Mouse (Mus musculus): ENCODE measurements around the gene 9930022D16Rik. TPM values are rescaled to one million over a fixed set of nuclear protein-coding genes. Genes with fewer than 3 reads are reported as not detected.

9930022D16Rik gene
- polyA plus RNA-seq, 1 experiment = not detected

DNA sequence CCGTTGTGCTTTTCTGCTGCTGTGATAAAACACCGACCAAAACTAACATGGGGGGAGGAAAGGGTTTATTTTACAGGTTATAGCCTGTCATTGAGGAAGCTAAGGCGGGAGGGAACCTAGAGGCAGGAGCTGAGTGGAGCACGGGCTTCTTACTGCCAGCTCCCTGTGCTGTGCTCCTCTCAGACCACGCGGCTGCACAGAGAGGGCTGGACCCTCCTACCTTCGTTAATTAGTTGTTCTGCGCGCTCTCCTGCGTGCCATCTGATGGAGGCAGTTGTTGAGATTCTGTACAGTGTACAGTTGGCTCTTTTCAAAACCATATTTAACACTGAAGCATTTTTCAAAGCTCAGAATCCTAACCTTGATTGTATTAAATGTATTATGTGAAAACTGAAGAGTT lies 36.2 kb upstream of the 9930022D16Rik start:
- Histone ChIP-seq H3K4me3 (replicated peaks; ENCODE audit: control insufficient read depth, low read depth, low read length) (no peak overlapping the region), H3K27ac (ENCODE audit: control insufficient read depth, insufficient read depth, low read depth, low read length, poor library complexity) (no peak overlapping the region), H3K4me1 (ENCODE audit: control insufficient read depth, insufficient read depth, low read length) (peaks cover 10% of the 10 kb centered on the region)
- TF ChIP-seq POLR2A (IDR thresholded peaks at IDR 0.05; ENCODE audit: borderline replicate concordance, control insufficient read depth, low read depth, low read length) (no peak), CTCF (IDR thresholded peaks at IDR 0.05; ENCODE audit: control insufficient read depth, insufficient read depth, low read length) (no peak)
- WGBS = 23% methylated on average over 10 of the region's 10 CpGs

DNA sequence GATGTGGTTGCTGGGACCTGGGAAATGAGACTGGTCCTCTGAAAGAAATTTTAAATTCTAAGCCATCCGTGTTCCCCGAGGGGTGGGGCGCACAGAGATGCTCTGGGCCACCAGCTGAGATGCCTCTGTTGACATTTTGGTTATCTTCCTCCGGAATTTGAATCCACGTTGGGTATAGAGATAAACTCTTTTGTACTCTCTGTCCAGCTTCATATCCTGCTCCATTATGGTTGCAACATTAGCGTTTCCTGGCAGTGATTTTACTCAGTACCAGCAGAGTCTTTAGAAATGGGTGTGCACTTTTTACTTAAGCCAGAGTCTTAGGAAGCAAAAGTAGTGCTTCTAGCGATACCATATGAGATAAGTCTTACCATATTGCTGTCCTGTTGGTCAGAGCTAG lies 35.7 kb upstream of the 9930022D16Rik start:
- WGBS = 63% methylated on average over 7 of the region's 7 CpGs
- TF ChIP-seq POLR2A (IDR thresholded peaks at IDR 0.05; ENCODE audit: borderline replicate concordance, control insufficient read depth, low read depth, low read length) (no peak), CTCF (IDR thresholded peaks at IDR 0.05; ENCODE audit: control insufficient read depth, insufficient read depth, low read length) (no peak)
- Histone ChIP-seq H3K4me1 (ENCODE audit: control insufficient read depth, insufficient read depth, low read length) (peaks cover 10% of the 10 kb centered on the region), H3K4me3 (replicated peaks; ENCODE audit: control insufficient read depth, low read depth, low read length) (no peak overlapping the region), H3K27ac (ENCODE audit: control insufficient read depth, insufficient read depth, low read depth, low read length, poor library complexity) (no peak overlapping the region)

GRCm38 (mm10) chr11:109380662-109381061 lies 33.1 kb upstream of the 9930022D16Rik start:
- Histone ChIP-seq H3K4me3 (replicated peaks; ENCODE audit: control insufficient read depth, low read depth, low read length) (no peak overlapping the region), H3K27ac (ENCODE audit: control insufficient read depth, insufficient read depth, low read depth, low read length, poor library complexity) (no peak overlapping the region), H3K4me1 (ENCODE audit: control insufficient read depth, insufficient read depth, low read length) (peaks cover 7% of the 10 kb centered on the region)
- TF ChIP-seq POLR2A (IDR thresholded peaks at IDR 0.05; ENCODE audit: borderline replicate concordance, control insufficient read depth, low read depth, low read length) = no peak
- no peak for TF ChIP-seq CTCF (IDR thresholded peaks at IDR 0.05; ENCODE audit: control insufficient read depth, insufficient read depth, low read length)
- WGBS = 35% methylated on average over 5 of the region's 5 CpGs

DNA sequence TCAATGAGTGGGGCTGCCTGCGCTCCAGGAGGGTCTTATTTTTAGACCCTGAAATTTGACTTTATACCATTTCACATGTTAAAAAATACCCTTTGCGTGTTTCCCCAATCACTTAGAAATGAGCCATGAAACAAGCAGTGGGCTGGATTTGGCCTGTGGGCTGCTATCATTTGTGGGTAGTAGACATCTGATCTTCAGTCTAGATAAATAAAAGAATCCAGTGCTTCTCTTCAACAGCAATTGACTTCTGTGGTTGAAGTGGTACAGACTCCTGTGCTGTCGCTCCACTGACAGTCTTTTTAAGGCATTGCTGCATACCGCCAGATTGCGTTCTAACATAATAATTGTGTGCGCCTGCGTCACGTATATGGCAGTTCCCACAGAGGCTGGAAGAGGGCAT lies 28.4 kb upstream of the 9930022D16Rik start:
- 84% methylated on average over 8 of the region's 8 CpGs for WGBS
- Histone ChIP-seq H3K27ac (ENCODE audit: control insufficient read depth, insufficient read depth, low read depth, low read length, poor library complexity) (no peak overlapping the region), H3K4me1 (ENCODE audit: control insufficient read depth, insufficient read depth, low read length) (no peaks in the 10 kb centered on the region; the same call in 1 of the 2 replicates), H3K4me3 (replicated peaks; ENCODE audit: control insufficient read depth, low read depth, low read length) (no peak overlapping the region)
- no peak for TF ChIP-seq CTCF (IDR thresholded peaks at IDR 0.05; ENCODE audit: control insufficient read depth, insufficient read depth, low read length)
- TF ChIP-seq POLR2A (IDR thresholded peaks at IDR 0.05; ENCODE audit: borderline replicate concordance, control insufficient read depth, low read depth, low read length) = no peak

GRCm38 (mm10) chr11:109389046-109389445 lies 24.7 kb upstream of the 9930022D16Rik start:
- no peaks in the 10 kb centered on the region for H3K4me1 ChIP-seq (ENCODE audit: control insufficient read depth, insufficient read depth, low read length)
- no peak for TF ChIP-seq POLR2A (IDR thresholded peaks at IDR 0.05; ENCODE audit: borderline replicate concordance, control insufficient read depth, low read depth, low read length)
- TF ChIP-seq CTCF (IDR thresholded peaks at IDR 0.05; ENCODE audit: control insufficient read depth, insufficient read depth, low read length) = no peak
- no peak overlapping the region for H3K27ac ChIP-seq (ENCODE audit: control insufficient read depth, insufficient read depth, low read depth, low read length, poor library complexity)
- 85% methylated on average over 5 of the region's 5 CpGs for WGBS
- H3K4me3 ChIP-seq (replicated peaks; ENCODE audit: control insufficient read depth, low read depth, low read length) = no peak overlapping the region

- 93% methylated on average over 7 of the region's 7 CpGs for WGBS
- no peak for TF ChIP-seq CTCF (IDR thresholded peaks at IDR 0.05; ENCODE audit: control insufficient read depth, insufficient read depth, low read length)
- H3K4me3 ChIP-seq (replicated peaks; ENCODE audit: control insufficient read depth, low read depth, low read length) = no peak overlapping the region
- H3K27ac ChIP-seq (ENCODE audit: control insufficient read depth, insufficient read depth, low read depth, low read length, poor library complexity) = no peak overlapping the region
- H3K4me1 ChIP-seq (ENCODE audit: control insufficient read depth, insufficient read depth, low read length) = no peaks in the 10 kb centered on the region
These were observed 22.5 kb upstream of the 9930022D16Rik start for GRCm38 (mm10) chr11:109391200-109391599.

GRCm38 (mm10) chr11:109391760-109392159 lies 22.0 kb upstream of the 9930022D16Rik start:
- TF ChIP-seq CTCF (IDR thresholded peaks at IDR 0.05; ENCODE audit: control insufficient read depth, insufficient read depth, low read length) = no peak
- TF ChIP-seq POLR2A (IDR thresholded peaks at IDR 0.05; ENCODE audit: borderline replicate concordance, control insufficient read depth, low read depth, low read length) = no peak
- Histone ChIP-seq H3K4me3 (replicated peaks; ENCODE audit: control insufficient read depth, low read depth, low read length) (no peak overlapping the region), H3K27ac (ENCODE audit: control insufficient read depth, insufficient read depth, low read depth, low read length, poor library complexity) (no peak overlapping the region), H3K4me1 (ENCODE audit: control insufficient read depth, insufficient read depth, low read length) (no peaks in the 10 kb centered on the region)
- 83% methylated on average over 7 of the region's 7 CpGs for WGBS

GRCm38 (mm10) chr11:109392601-109393000 lies 21.1 kb upstream of the 9930022D16Rik start:
- Histone ChIP-seq H3K4me3 (replicated peaks; ENCODE audit: control insufficient read depth, low read depth, low read length) (no peak overlapping the region), H3K4me1 (ENCODE audit: control insufficient read depth, insufficient read depth, low read length) (no peaks in the 10 kb centered on the region), H3K27ac (ENCODE audit: control insufficient read depth, insufficient read depth, low read depth, low read length, poor library complexity) (no peak overlapping the region)
- 90% methylated on average over 9 of the region's 9 CpGs for WGBS
- TF ChIP-seq CTCF (IDR thresholded peaks at IDR 0.05; ENCODE audit: control insufficient read depth, insufficient read depth, low read length) (no peak), POLR2A (IDR thresholded peaks at IDR 0.05; ENCODE audit: borderline replicate concordance, control insufficient read depth, low read depth, low read length) (no peak)

DNA sequence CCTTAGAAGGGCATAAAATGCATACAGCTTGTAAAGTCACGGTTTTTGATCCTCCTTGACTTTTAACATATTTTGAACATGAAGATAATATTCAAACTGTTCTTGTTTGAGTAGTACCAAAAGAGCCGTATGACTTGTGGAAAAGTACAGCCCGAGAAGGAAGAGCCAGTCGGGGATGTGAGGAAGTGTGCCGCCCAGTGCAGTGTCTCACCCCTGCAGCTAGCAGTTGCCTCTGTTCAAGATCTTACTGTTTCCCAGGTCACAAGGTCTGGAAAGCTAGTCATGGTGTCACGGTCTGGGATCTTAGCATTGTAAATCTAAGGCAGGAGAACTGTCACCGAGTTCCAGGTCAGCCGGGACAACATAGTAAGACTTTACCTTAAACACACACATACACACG lies 19.0 kb upstream of the 9930022D16Rik start:
- 84% methylated on average over 9 of the region's 9 CpGs for WGBS
- no peak for TF ChIP-seq CTCF (IDR thresholded peaks at IDR 0.05; ENCODE audit: control insufficient read depth, insufficient read depth, low read length)
- no peak for TF ChIP-seq POLR2A (IDR thresholded peaks at IDR 0.05; ENCODE audit: borderline replicate concordance, control insufficient read depth, low read depth, low read length)
- H3K27ac ChIP-seq (ENCODE audit: control insufficient read depth, insufficient read depth, low read depth, low read length, poor library complexity) = no peak overlapping the region
- H3K4me1 ChIP-seq (ENCODE audit: control insufficient read depth, insufficient read depth, low read length) = no peaks in the 10 kb centered on the region
- no peak overlapping the region for H3K4me3 ChIP-seq (replicated peaks; ENCODE audit: control insufficient read depth, low read depth, low read length)

Data from bone marrow, adult 2 months (tissue).